Mouse (Mus musculus): Measurements from ENCODE around the gene Slc22a6. TPM values are rescaled to one million over a fixed set of nuclear protein-coding genes. Genes with fewer than 3 reads are reported as not detected.

Slc22a6 gene
- not detected for polyA plus RNA-seq (2014; fragmentation: Illumina TruSeq; extraction: RNeasy Lipid Tissue Mini Kit (QIAGEN cat#74804); ENCODE audit: insufficient read depth, low read depth, low replicate concordance)

GRCm38 (mm10) chr19:8617904-8618303 lies at the start of gene Slc22a6:
Slc22a6 (plus strand) TSS chr19:8618039.

GRCm38 (mm10) chr19:8590954-8591353 lies 26.9 kb upstream of the Slc22a6 start, which contains the start of gene Slc22a8:
Slc22a8 (plus strand) TSS chr19:8591254.

GRCm38 (mm10) chr19:8663360-8663839 lies 45.6 kb downstream of the Slc22a6 start, which contains the start of gene Chrm1:
Chrm1 (plus strand) TSS chr19:8663789.

Other genes starting within 250 kb of the Slc22a6 start
- not detected for gene Slc22a30, start 212.9 kb upstream of the Slc22a6 start, polyA plus RNA-seq (2014; fragmentation: Illumina TruSeq; extraction: RNeasy Lipid Tissue Mini Kit (QIAGEN cat#74804); ENCODE audit: insufficient read depth, low read depth, low replicate concordance)
- not detected for gene Slc22a8, start 26.8 kb upstream of the Slc22a6 start, polyA plus RNA-seq (2014; fragmentation: Illumina TruSeq; extraction: RNeasy Lipid Tissue Mini Kit (QIAGEN cat#74804); ENCODE audit: insufficient read depth, low read depth, low replicate concordance)
- gene Chrm1, start 45.8 kb downstream of the Slc22a6 start, polyA plus RNA-seq (2014; fragmentation: Illumina TruSeq; extraction: RNeasy Lipid Tissue Mini Kit (QIAGEN cat#74804); ENCODE audit: insufficient read depth, low read depth, low replicate concordance): 0.19 TPM
- 184 TPM for gene Slc3a2, start 105.3 kb downstream of the Slc22a6 start, polyA plus RNA-seq (2014; fragmentation: Illumina TruSeq; extraction: RNeasy Lipid Tissue Mini Kit (QIAGEN cat#74804); ENCODE audit: insufficient read depth, low read depth, low replicate concordance)
- gene Wdr74, start 117.8 kb downstream of the Slc22a6 start, polyA plus RNA-seq (2014; fragmentation: Illumina TruSeq; extraction: RNeasy Lipid Tissue Mini Kit (QIAGEN cat#74804); ENCODE audit: insufficient read depth, low read depth, low replicate concordance): 29.3 TPM
- gene 1700092M07Rik, start 122.7 kb downstream of the Slc22a6 start, polyA plus RNA-seq (2014; fragmentation: Illumina TruSeq; extraction: RNeasy Lipid Tissue Mini Kit (QIAGEN cat#74804); ENCODE audit: insufficient read depth, low read depth, low replicate concordance): not detected
- 52.5 TPM for gene Stx5a, start 123.4 kb downstream of the Slc22a6 start, polyA plus RNA-seq (2014; fragmentation: Illumina TruSeq; extraction: RNeasy Lipid Tissue Mini Kit (QIAGEN cat#74804); ENCODE audit: insufficient read depth, low read depth, low replicate concordance)
- gene Nxf1, start 139.0 kb downstream of the Slc22a6 start, polyA plus RNA-seq (2014; fragmentation: Illumina TruSeq; extraction: RNeasy Lipid Tissue Mini Kit (QIAGEN cat#74804); ENCODE audit: insufficient read depth, low read depth, low replicate concordance): 135 TPM
- 124 TPM for gene Tmem223, start 153.0 kb downstream of the Slc22a6 start, polyA plus RNA-seq (2014; fragmentation: Illumina TruSeq; extraction: RNeasy Lipid Tissue Mini Kit (QIAGEN cat#74804); ENCODE audit: insufficient read depth, low read depth, low replicate concordance)
- 59.3 TPM for gene Tmem179b, start 156.4 kb downstream of the Slc22a6 start, polyA plus RNA-seq (2014; fragmentation: Illumina TruSeq; extraction: RNeasy Lipid Tissue Mini Kit (QIAGEN cat#74804); ENCODE audit: insufficient read depth, low read depth, low replicate concordance)
- 4.5 TPM for gene Taf6l, start 168.4 kb downstream of the Slc22a6 start, polyA plus RNA-seq (2014; fragmentation: Illumina TruSeq; extraction: RNeasy Lipid Tissue Mini Kit (QIAGEN cat#74804); ENCODE audit: insufficient read depth, low read depth, low replicate concordance)
- gene Polr2g, start 180.5 kb downstream of the Slc22a6 start, polyA plus RNA-seq (2014; fragmentation: Illumina TruSeq; extraction: RNeasy Lipid Tissue Mini Kit (QIAGEN cat#74804); ENCODE audit: insufficient read depth, low read depth, low replicate concordance): 97.1 TPM
- gene Zbtb3, start 184.5 kb downstream of the Slc22a6 start, polyA plus RNA-seq (2014; fragmentation: Illumina TruSeq; extraction: RNeasy Lipid Tissue Mini Kit (QIAGEN cat#74804); ENCODE audit: insufficient read depth, low read depth, low replicate concordance): 1.6 TPM
- gene Ttc9c, start 201.3 kb downstream of the Slc22a6 start, polyA plus RNA-seq (2014; fragmentation: Illumina TruSeq; extraction: RNeasy Lipid Tissue Mini Kit (QIAGEN cat#74804); ENCODE audit: insufficient read depth, low read depth, low replicate concordance): 10.6 TPM
- gene Hnrnpul2, start 202.0 kb downstream of the Slc22a6 start, polyA plus RNA-seq (2014; fragmentation: Illumina TruSeq; extraction: RNeasy Lipid Tissue Mini Kit (QIAGEN cat#74804); ENCODE audit: insufficient read depth, low read depth, low replicate concordance): 37.3 TPM
- not detected for gene AC129217.1, start 211.7 kb downstream of the Slc22a6 start, polyA plus RNA-seq (2014; fragmentation: Illumina TruSeq; extraction: RNeasy Lipid Tissue Mini Kit (QIAGEN cat#74804); ENCODE audit: insufficient read depth, low read depth, low replicate concordance)
- gene Bscl2, start 219.4 kb downstream of the Slc22a6 start, polyA plus RNA-seq (2014; fragmentation: Illumina TruSeq; extraction: RNeasy Lipid Tissue Mini Kit (QIAGEN cat#74804); ENCODE audit: insufficient read depth, low read depth, low replicate concordance): 60.1 TPM
- not detected for gene Gng3, start 221.2 kb downstream of the Slc22a6 start, polyA plus RNA-seq (2014; fragmentation: Illumina TruSeq; extraction: RNeasy Lipid Tissue Mini Kit (QIAGEN cat#74804); ENCODE audit: insufficient read depth, low read depth, low replicate concordance)
- 1.6 TPM for gene Lrrn4cl, start 232.7 kb downstream of the Slc22a6 start, polyA plus RNA-seq (2014; fragmentation: Illumina TruSeq; extraction: RNeasy Lipid Tissue Mini Kit (QIAGEN cat#74804); ENCODE audit: insufficient read depth, low read depth, low replicate concordance)

Data from lung, adult 10 weeks (tissue).